Mouse (Mus musculus) embryonic facial prominence, embryonic 13.5 days (tissue): ENCODE data around the gene Rhox6. TPM values are rescaled to one million over a fixed set of nuclear protein-coding genes. Genes with fewer than 3 reads are reported as not detected.
"Not testable (repeated sequence)": the region's sequence is repeated elsewhere in the genome, so short reads cannot be mapped to it uniquely, and the experiment has no call there.

ENCODE experiments used
- ATAC-seq: fragments of 200-750 bp; cut with Nextera tagmentation; 2 replicates; pipeline ENCODE4 v1.8.0; 2017; ENCODE audit warnings: low read depth; ENCODE audit not compliant: insufficient number of reproducible peaks, insufficient read depth, low FRiP score, low TSS enrichment
- H3K27ac ChIP-seq: fragments of 300-500 bp; sonication (generic); 2 replicates; pipeline ENCODE4 v1.5.1; 2015; ENCODE audit warnings: moderate library complexity, mild to moderate bottlenecking, inconsistent platforms
- H3K27me3 ChIP-seq: fragments of 300-500 bp; sonication (generic); 2 replicates; pipeline ENCODE4 v1.6.1; 2015; ENCODE audit warnings: mild to moderate bottlenecking, inconsistent platforms
- H3K36me3 ChIP-seq: fragments of 300-500 bp; sonication (generic); 2 replicates; pipeline ENCODE4 v1.6.1; 2015; ENCODE audit warnings: mild to moderate bottlenecking, inconsistent platforms
- H3K4me1 ChIP-seq: fragments of 300-500 bp; sonication (generic); 2 replicates; pipeline ENCODE4 v1.6.1; 2015; ENCODE audit warnings: inconsistent platforms
- H3K4me2 ChIP-seq: fragments of 300-500 bp; sonication (generic); 2 replicates; pipeline ENCODE4 v1.6.1; 2015; ENCODE audit warnings: moderate library complexity, mild to moderate bottlenecking, inconsistent platforms
- H3K4me3 ChIP-seq: fragments of 300-500 bp; sonication (generic); 2 replicates; pipeline ENCODE4 v1.5.1; 2015; ENCODE audit warnings: mild to moderate bottlenecking, inconsistent platforms
- H3K9ac ChIP-seq: fragments of 300-500 bp; sonication (generic); 2 replicates; pipeline ENCODE4 v1.6.1; 2015; ENCODE audit warnings: mild to moderate bottlenecking, inconsistent platforms
- H3K9me3 ChIP-seq: fragments of 300-500 bp; sonication (generic); 2 replicates; pipeline ENCODE4 v1.6.1; 2016; ENCODE audit warnings: inconsistent platforms
- WGBS: fragments of 180-500 bp; shearing (Covaris S2); methylation state at CpG from one replicate; pipeline ENCODE4 v1.1.7; 2015; ENCODE audit warnings: mixed read lengths; 5-methylcytosine and 5-hydroxymethylcytosine counted together
- polyA plus RNA-seq: library from polyadenylated mRNA; unstranded; fragments of >200 nt; fragmentation: Nextera tagmentation; extraction: Ambion mirVana; gene quantifications from 2 replicates; pipeline ENCODE4 v1.2.1, GENCODE M21; 2015

The Rhox6 gene
- not detected in 2 replicates for polyA plus RNA-seq

DNA sequence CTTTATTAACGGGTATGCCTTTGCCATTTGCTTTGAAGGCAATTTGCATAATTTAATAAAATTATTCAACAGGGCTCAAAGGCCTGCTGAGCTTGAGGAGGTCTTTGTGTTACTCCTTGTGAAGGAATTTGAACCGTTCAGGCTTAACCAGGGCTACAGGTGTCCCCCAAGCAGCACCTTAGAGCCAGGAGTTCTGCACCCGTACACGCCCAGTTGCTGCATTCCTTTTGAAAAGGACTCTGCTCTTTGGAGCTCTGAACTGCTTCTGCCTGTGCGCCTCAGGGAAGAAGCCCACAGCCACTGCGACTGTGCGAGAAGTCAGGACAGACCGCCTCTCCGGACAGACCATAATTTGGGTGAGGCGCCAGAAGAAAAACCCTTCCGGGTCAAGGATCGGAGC, at the start of gene Rhox6:
TSS of gene Rhox6 (plus strand) at position 301 of the 400 bp plus-strand sequence.
- not testable (repeated sequence) for H3K36me3 ChIP-seq, H3K9me3 ChIP-seq, H3K4me2 ChIP-seq, H3K9ac ChIP-seq, H3K4me1 ChIP-seq, H3K4me3 ChIP-seq, H3K27me3 ChIP-seq, ATAC-seq, H3K27ac ChIP-seq
- WGBS, result 87% methylated on average over 5 of the region's 12 CpGs

DNA sequence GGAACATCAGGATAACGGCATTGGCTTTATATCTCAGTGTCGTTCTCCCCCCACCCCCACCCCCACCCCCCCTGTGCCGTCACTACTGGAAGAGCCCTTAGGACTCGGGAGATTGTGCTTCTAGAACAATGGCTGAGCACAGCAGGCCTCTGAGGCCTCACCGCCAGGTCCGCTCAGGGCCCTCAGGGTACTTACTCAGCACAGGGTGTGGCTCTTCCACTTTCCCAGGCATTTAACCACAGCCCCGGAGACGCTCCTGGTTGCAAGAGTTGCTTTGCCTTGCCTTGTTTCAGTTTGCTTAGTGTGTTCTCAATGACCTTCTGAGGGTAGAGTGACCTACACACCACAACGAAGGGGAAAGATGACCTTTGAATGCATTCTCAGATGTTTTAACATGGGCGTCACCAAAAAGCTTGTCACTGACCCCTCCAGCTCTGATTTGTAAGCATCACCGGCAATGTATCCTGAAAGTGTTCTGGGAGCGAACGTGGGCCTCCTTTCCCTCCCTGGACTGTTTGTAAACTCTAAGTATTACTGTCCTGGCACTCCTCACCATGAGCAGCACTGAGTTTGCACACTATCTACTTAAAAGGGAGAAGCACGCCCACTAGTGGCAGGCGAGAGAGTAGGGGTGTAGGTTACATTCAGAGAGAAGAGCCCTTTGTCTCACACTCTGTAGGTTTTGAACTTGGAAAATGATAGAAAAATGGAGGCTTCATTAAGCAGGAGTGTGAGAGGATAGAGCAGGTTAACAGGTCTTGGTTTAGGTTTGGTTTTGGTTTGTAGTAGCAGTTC, 19.2 kb upstream of the Rhox6 start:
- Histone ChIP-seq H3K9ac (no peak overlapping the region), H3K9me3 (no peaks in the 10 kb centered on the region), H3K4me1 (no peaks in the 10 kb centered on the region), H3K27ac (no peak overlapping the region), H3K36me3 (no peaks in the 10 kb centered on the region), H3K4me2 (no peak overlapping the region), H3K27me3 (no peaks in the 10 kb centered on the region), H3K4me3 (no peak overlapping the region)
- WGBS, result 77% methylated on average over 15 of the region's 15 CpGs
- no peak for ATAC-seq

DNA sequence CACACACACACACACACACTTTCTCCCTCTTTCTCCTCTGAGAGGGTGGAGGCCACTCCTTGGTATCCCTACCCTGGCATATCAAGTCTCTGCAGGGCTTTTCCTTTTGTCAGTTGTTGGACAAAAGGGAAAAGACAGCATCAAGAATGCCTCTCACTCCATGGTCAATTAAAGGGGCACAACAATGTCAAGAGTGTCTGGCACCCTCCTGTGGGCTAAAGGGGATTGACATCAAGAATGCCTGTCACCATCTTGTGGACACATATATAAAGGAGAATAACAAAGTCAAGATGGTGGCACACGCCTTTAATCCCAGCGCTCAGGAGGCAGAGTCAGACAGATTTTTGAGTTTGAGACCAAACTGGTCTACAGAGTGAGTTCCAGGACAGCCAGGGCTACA, 17.3 kb upstream of the Rhox6 start:
- Histone ChIP-seq H3K4me2 (no peak overlapping the region), H3K27ac (no peak overlapping the region), H3K4me1 (no peaks in the 10 kb centered on the region), H3K9me3 (no peaks in the 10 kb centered on the region), H3K36me3 (no peaks in the 10 kb centered on the region), H3K9ac (no peak overlapping the region), H3K4me3 (no peak overlapping the region), H3K27me3 (no peaks in the 10 kb centered on the region)
- no peak for ATAC-seq
- 82% methylated on average over 2 of the region's 2 CpGs for WGBS

DNA sequence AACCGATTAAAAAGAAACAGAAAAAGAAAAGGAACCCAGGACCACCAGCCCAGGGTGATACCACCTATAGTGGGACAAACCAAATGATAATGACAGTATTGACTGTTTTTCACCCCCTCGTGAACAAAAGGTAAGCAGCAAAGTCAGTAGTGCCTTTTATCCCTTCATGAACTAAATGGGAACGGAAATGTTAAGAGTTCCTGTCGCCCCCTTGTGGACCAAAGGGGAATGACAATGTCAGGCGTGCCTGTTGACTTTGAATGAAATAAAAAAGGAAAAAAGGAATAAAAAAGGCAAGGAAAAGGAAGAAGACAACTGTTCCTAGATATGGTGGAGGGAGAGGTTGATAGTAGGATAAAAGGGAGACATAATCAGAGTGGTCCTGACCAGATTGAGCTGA, 15.5 kb upstream of the Rhox6 start:
- Histone ChIP-seq H3K27ac (no peak overlapping the region), H3K9ac (no peak overlapping the region), H3K27me3 (no peaks in the 10 kb centered on the region), H3K4me2 (no peak overlapping the region), H3K4me3 (no peak overlapping the region), H3K4me1 (no peaks in the 10 kb centered on the region), H3K36me3 (no peaks in the 10 kb centered on the region), H3K9me3 (no peaks in the 10 kb centered on the region)
- WGBS, result 28% methylated on average over 5 of the region's 5 CpGs
- ATAC-seq, result no peak

DNA sequence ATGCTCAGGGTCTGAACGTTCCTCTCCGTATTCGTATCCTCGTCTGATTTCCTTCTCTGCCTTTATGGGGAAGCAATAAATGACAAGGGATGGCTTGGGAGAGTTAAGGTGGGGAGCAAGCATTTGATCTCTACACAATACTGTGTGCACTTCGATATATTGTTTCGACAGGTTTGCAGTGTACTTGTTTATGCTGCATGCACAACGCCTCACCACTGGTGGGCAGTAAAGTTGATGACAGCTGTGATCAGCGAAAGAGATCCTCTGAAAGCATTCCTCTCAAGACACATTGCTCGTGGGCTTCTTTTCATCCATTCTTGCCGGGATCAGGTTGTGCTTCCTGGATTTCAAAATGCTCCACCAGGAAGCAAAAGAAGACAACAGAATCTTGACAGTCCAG, 11.0 kb upstream of the Rhox6 start:
- H3K4me3 ChIP-seq, result no peak overlapping the region
- H3K4me1 ChIP-seq, result no peaks in the 10 kb centered on the region
- ATAC-seq, result no peak
- H3K27ac ChIP-seq, result no peak overlapping the region
- WGBS, result 74% methylated on average over 10 of the region's 10 CpGs
- H3K4me2 ChIP-seq, result no peak overlapping the region
- no peak overlapping the region for H3K9ac ChIP-seq
- H3K36me3 ChIP-seq, result no peaks in the 10 kb centered on the region
- no peaks in the 10 kb centered on the region for H3K9me3 ChIP-seq
- H3K27me3 ChIP-seq, result no peaks in the 10 kb centered on the region

DNA sequence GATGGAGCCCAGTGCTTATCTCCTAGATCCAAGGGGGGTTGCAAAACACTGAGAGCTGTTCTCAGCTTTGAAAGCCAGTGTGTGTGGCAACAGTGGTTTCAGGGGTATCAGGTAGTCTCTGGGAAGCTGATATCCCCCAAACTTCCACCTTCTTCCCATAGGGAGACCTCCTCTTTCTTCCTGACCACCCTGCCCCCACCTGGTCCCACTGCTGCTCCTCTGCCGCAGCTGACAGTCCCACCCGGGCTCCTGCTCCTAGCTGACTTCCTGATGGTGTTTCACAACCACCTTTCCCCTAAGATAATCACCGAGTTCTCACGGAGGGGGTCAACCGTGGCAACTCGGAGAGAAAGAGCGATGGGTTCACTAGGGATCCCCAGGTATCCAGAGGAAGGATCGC, 4.7 kb downstream of the Rhox6 start, which contains the start of gene Rhox7a:
TSS of gene Rhox7a (plus strand) at position 301 of the 400 bp plus-strand sequence.
- H3K4me1 ChIP-seq, H3K27ac ChIP-seq, H3K36me3 ChIP-seq, H3K27me3 ChIP-seq, H3K9ac ChIP-seq, H3K4me2 ChIP-seq, H3K4me3 ChIP-seq, ATAC-seq, H3K9me3 ChIP-seq: not testable (repeated sequence)
- 81% methylated on average over 8 of the region's 8 CpGs for WGBS

DNA sequence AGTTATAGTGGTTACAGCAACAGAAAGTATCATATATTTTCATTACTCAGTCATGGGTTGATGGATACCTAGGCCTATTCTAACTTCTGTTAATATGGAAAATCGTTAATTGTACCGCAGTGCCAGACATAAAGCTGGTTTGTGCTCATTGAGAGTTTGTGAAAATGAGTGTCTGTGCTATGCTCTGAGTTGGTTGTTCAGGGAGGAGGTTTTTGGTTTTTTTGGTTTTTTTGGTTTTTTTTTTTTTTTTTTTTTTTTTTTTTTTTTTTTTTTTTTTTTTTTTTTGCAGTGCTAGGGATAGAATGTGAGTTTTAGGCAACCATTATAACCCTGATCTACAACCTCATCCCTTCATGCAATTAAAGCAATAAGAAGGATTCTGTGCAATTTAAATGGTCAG, 44.9 kb downstream of the Rhox6 start:
- no peak for ATAC-seq
- no peaks in the 10 kb centered on the region for H3K9me3 ChIP-seq
- H3K4me2 ChIP-seq, result no peak overlapping the region
- 92% methylated on average over 2 of the region's 2 CpGs for WGBS
- no peak overlapping the region for H3K27ac ChIP-seq
- H3K9ac ChIP-seq, result no peak overlapping the region
- no peak overlapping the region for H3K4me3 ChIP-seq
- H3K36me3 ChIP-seq, result no peaks in the 10 kb centered on the region
- no peaks in the 10 kb centered on the region for H3K4me1 ChIP-seq
- no peaks in the 10 kb centered on the region for H3K27me3 ChIP-seq

DNA sequence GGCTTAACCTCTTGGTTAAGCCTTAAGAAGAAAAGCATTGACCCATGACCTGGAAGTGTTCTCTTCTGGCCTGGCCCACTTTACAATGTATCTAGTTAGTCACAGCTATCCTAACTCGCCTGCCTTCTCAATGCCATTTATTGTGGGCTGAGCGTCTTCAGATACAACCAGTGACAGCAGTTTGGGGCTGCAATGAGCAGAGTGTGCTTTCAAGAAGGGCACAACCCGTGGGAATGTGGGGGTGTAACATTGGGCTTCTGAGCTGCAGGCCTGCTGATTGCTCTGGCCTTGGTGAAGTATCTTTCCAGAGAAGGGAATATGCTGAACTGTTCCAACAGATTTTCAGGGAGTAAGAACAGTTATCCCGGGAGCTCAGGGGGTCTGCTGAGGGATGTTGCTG, 52.1 kb downstream of the Rhox6 start, which contains the start of gene Rhox8:
TSS of gene Rhox8 (minus strand) at position 101 of the 400 bp plus-strand sequence.
- H3K27ac ChIP-seq, result no peak within 1 kb of the TSS
- no peak within 1 kb of the TSS for H3K9ac ChIP-seq
- ATAC-seq, result no peak
- no peaks in the 10 kb centered on the region for H3K9me3 ChIP-seq
- WGBS, result 71% methylated on average over 4 of the region's 4 CpGs
- H3K4me1 ChIP-seq, result no peaks in the 10 kb centered on the region
- H3K27me3 ChIP-seq, result no peaks in the 10 kb centered on the region
- H3K4me2 ChIP-seq, result no peak within 1 kb of the TSS
- H3K36me3 ChIP-seq, result no peaks in the 10 kb centered on the region
- H3K4me3 ChIP-seq, result no peak within 1 kb of the TSS

Other genes with a start within 250 kb of the Rhox6 start
- not detected in 2 replicates for gene Rhox3f, start 245.9 kb upstream of the Rhox6 start, polyA plus RNA-seq
- not detected in 2 replicates for gene Rhox4f, start 219.2 kb upstream of the Rhox6 start, polyA plus RNA-seq
- not detected in 2 replicates for gene Rhox3g, start 198.3 kb upstream of the Rhox6 start, polyA plus RNA-seq
- gene Rhox2g, start 183.4 kb upstream of the Rhox6 start, polyA plus RNA-seq, result not detected in 2 replicates
- not detected in 2 replicates for gene Rhox4g, start 175.6 kb upstream of the Rhox6 start, polyA plus RNA-seq
- not detected in 2 replicates for gene Rhox3h, start 158.1 kb upstream of the Rhox6 start, polyA plus RNA-seq
- gene Rhox2h, start 153.6 kb upstream of the Rhox6 start, polyA plus RNA-seq, result not detected in 2 replicates
- gene Rhox5, start 22.1 kb upstream of the Rhox6 start, polyA plus RNA-seq, result 1.8 and 1.9 TPM in 2 replicates
- not detected in 2 replicates for gene Rhox7a, start 4.8 kb downstream of the Rhox6 start, polyA plus RNA-seq
- gene Rhox8, start 52.0 kb downstream of the Rhox6 start, polyA plus RNA-seq, result not detected in 2 replicates
- gene Rhox7b, start 70.3 kb downstream of the Rhox6 start, polyA plus RNA-seq, result not detected in 2 replicates
- gene Rhox9, start 74.9 kb downstream of the Rhox6 start, polyA plus RNA-seq, result not detected in 2 replicates
- gene Btg1-ps1, start 191.9 kb downstream of the Rhox6 start, polyA plus RNA-seq, result not detected in 2 replicates
- gene Btg1-ps2, start 216.2 kb downstream of the Rhox6 start, polyA plus RNA-seq, result not detected in 2 replicates
- not detected in 2 replicates for gene Rhox10, start 239.6 kb downstream of the Rhox6 start, polyA plus RNA-seq